Mouse (Mus musculus): ENCODE measurements around the gene Tmem26. TPM values are rescaled to one million over a fixed set of nuclear protein-coding genes. Genes with fewer than 3 reads are reported as not detected.
A peak's percentile ranks its signal among the peaks of the same experiment; 100 is the strongest.

Gene Tmem26
- 2.7 and 3.0 TPM in 2 replicates for polyA plus RNA-seq (2015; fragmentation: Nextera tagmentation; extraction: Ambion mirVana)

GRCm38 (mm10) chr10:68723568-68724360 lies at the start of gene Tmem26:
Tmem26 (plus strand) TSS chr10:68723646.
- Histone ChIP-seq H3K4me3 (replicated peaks) (peak within 1 kb of the TSS; percentile 49), H3K9me3 (no peaks in the 10 kb centered on the region), H3K36me3 (no peaks in the 10 kb centered on the region), H3K9ac (replicated peaks) (peak within 1 kb of the TSS; percentile 57), H3K27ac (no peak within 1 kb of the TSS), H3K4me1 (replicated peaks) (peaks cover 16% of the 10 kb centered on the region), H3K4me2 (replicated peaks) (peak within 1 kb of the TSS; percentile 78), H3K27me3 (peaks cover 28% of the 10 kb centered on the region)
- WGBS: 1% methylated on average over 32 of the region's 32 CpGs
- peak; percentile 87 for ATAC-seq

GRCm38 (mm10) chr10:68678678-68679077 lies 44.8 kb upstream of the Tmem26 start:
- 0 out of 2 replicates have a peak, but pooled peaks cover under 1% of the 10 kb centered on the region for H3K4me1 ChIP-seq (replicated peaks)
- H3K9ac ChIP-seq (replicated peaks): no peak overlapping the region
- H3K4me2 ChIP-seq (replicated peaks): no peak overlapping the region
- no peaks in the 10 kb centered on the region for H3K27me3 ChIP-seq
- no peaks in the 10 kb centered on the region for H3K9me3 ChIP-seq
- H3K4me3 ChIP-seq (replicated peaks): no peak overlapping the region
- ATAC-seq: no peak
- no peaks in the 10 kb centered on the region for H3K36me3 ChIP-seq
- no peak overlapping the region for H3K27ac ChIP-seq
- 77% methylated on average over 4 of the region's 4 CpGs for WGBS

- Histone ChIP-seq H3K27ac (no peak overlapping the region), H3K4me2 (replicated peaks) (no peak overlapping the region), H3K36me3 (no peaks in the 10 kb centered on the region), H3K9me3 (no peaks in the 10 kb centered on the region), H3K9ac (replicated peaks) (no peak overlapping the region), H3K4me1 (replicated peaks) (no peaks in the 10 kb centered on the region), H3K4me3 (replicated peaks) (no peak overlapping the region), H3K27me3 (no peaks in the 10 kb centered on the region)
- 88% methylated on average over 4 of the region's 4 CpGs for WGBS
- no peak for ATAC-seq
Measured at GRCm38 (mm10) chr10:68681233-68681632, 42.2 kb upstream of the Tmem26 start.

- no peaks in the 10 kb centered on the region for H3K27me3 ChIP-seq
Measured at GRCm38 (mm10) chr10:68685510-68685909, 37.9 kb upstream of the Tmem26 start.

GRCm38 (mm10) chr10:68691116-68691515 lies 32.3 kb upstream of the Tmem26 start:
- Histone ChIP-seq H3K4me1 (replicated peaks) (no peaks in the 10 kb centered on the region), H3K4me3 (replicated peaks) (no peak overlapping the region), H3K4me2 (replicated peaks) (no peak overlapping the region), H3K9me3 (no peaks in the 10 kb centered on the region), H3K27ac (no peak overlapping the region), H3K36me3 (no peaks in the 10 kb centered on the region), H3K9ac (replicated peaks) (no peak overlapping the region), H3K27me3 (no peaks in the 10 kb centered on the region)
- WGBS: 83% methylated on average over 7 of the region's 7 CpGs
- no peak for ATAC-seq

More at GRCm38 (mm10) chr10:68685510-68685909, 37.9 kb upstream of the Tmem26 start:
- Histone ChIP-seq H3K36me3 (no peaks in the 10 kb centered on the region), H3K9ac (replicated peaks) (no peak overlapping the region), H3K27ac (no peak overlapping the region), H3K9me3 (no peaks in the 10 kb centered on the region), H3K4me3 (replicated peaks) (no peak overlapping the region), H3K4me1 (replicated peaks) (no peaks in the 10 kb centered on the region), H3K4me2 (replicated peaks) (no peak overlapping the region)
- no peak for ATAC-seq

GRCm38 (mm10) chr10:68692401-68692800 lies 31.0 kb upstream of the Tmem26 start:
- Histone ChIP-seq H3K27ac (no peak overlapping the region), H3K4me3 (replicated peaks) (no peak overlapping the region), H3K4me2 (replicated peaks) (no peak overlapping the region), H3K9ac (replicated peaks) (no peak overlapping the region), H3K4me1 (replicated peaks) (no peaks in the 10 kb centered on the region), H3K27me3 (no peaks in the 10 kb centered on the region), H3K9me3 (no peaks in the 10 kb centered on the region), H3K36me3 (no peaks in the 10 kb centered on the region)
- 98% methylated on average over 1 of the region's 1 CpGs for WGBS
- ATAC-seq: no peak

GRCm38 (mm10) chr10:68695760-68696336 lies 27.6 kb upstream of the Tmem26 start:
- no peaks in the 10 kb centered on the region for H3K4me1 ChIP-seq (replicated peaks)
- no peak overlapping the region for H3K27ac ChIP-seq
- no peaks in the 10 kb centered on the region for H3K27me3 ChIP-seq
- H3K9me3 ChIP-seq: no peaks in the 10 kb centered on the region
- H3K4me2 ChIP-seq (replicated peaks): no peak overlapping the region
- ATAC-seq: peak; percentile 40; the same call in 1 of the 2 replicates
- no peak overlapping the region for H3K9ac ChIP-seq (replicated peaks)
- no peaks in the 10 kb centered on the region for H3K36me3 ChIP-seq
- H3K4me3 ChIP-seq (replicated peaks): no peak overlapping the region

GRCm38 (mm10) chr10:68704268-68704667 lies 19.2 kb upstream of the Tmem26 start:
- H3K36me3 ChIP-seq: no peaks in the 10 kb centered on the region

GRCm38 (mm10) chr10:68705471-68706036 lies 17.9 kb upstream of the Tmem26 start:
- WGBS: 89% methylated on average over 4 of the region's 4 CpGs
- Histone ChIP-seq H3K27ac (no peak overlapping the region), H3K36me3 (no peaks in the 10 kb centered on the region), H3K4me1 (replicated peaks) (no peaks in the 10 kb centered on the region), H3K9me3 (no peaks in the 10 kb centered on the region), H3K27me3 (no peaks in the 10 kb centered on the region), H3K4me2 (replicated peaks) (no peak overlapping the region), H3K9ac (replicated peaks) (no peak overlapping the region), H3K4me3 (replicated peaks) (no peak overlapping the region)
- ATAC-seq: no peak

More at GRCm38 (mm10) chr10:68704268-68704667, 19.2 kb upstream of the Tmem26 start:
- Histone ChIP-seq H3K27ac (no peak overlapping the region), H3K4me2 (replicated peaks) (no peak overlapping the region), H3K9me3 (no peaks in the 10 kb centered on the region), H3K4me1 (replicated peaks) (no peaks in the 10 kb centered on the region), H3K4me3 (replicated peaks) (no peak overlapping the region), H3K27me3 (no peaks in the 10 kb centered on the region), H3K9ac (replicated peaks) (no peak overlapping the region)
- WGBS: 89% methylated on average over 2 of the region's 2 CpGs
- ATAC-seq: no peak

GRCm38 (mm10) chr10:68707014-68707852 lies 16.2 kb upstream of the Tmem26 start:
- no peaks in the 10 kb centered on the region for H3K4me1 ChIP-seq (replicated peaks)
- 86% methylated on average over 3 of the region's 3 CpGs for WGBS
- H3K9ac ChIP-seq (replicated peaks): no peak overlapping the region
- no peak overlapping the region for H3K4me3 ChIP-seq (replicated peaks)
- no peaks in the 10 kb centered on the region for H3K9me3 ChIP-seq
- no peaks in the 10 kb centered on the region for H3K36me3 ChIP-seq
- no peak overlapping the region for H3K4me2 ChIP-seq (replicated peaks)
- H3K27ac ChIP-seq: no peak overlapping the region
- ATAC-seq: no peak
- H3K27me3 ChIP-seq: no peaks in the 10 kb centered on the region

- Histone ChIP-seq H3K36me3 (no peaks in the 10 kb centered on the region), H3K9ac (replicated peaks) (no peak overlapping the region), H3K4me1 (replicated peaks) (no peaks in the 10 kb centered on the region), H3K4me2 (replicated peaks) (no peak overlapping the region), H3K9me3 (no peaks in the 10 kb centered on the region), H3K27me3 (no peaks in the 10 kb centered on the region), H3K27ac (no peak overlapping the region), H3K4me3 (replicated peaks) (no peak overlapping the region)
- no peak for ATAC-seq
- 74% methylated on average over 2 of the region's 2 CpGs for WGBS
Measured at GRCm38 (mm10) chr10:68712926-68713325, 10.5 kb upstream of the Tmem26 start.

- Histone ChIP-seq H3K4me3 (replicated peaks) (no peak overlapping the region), H3K27me3 (no peaks in the 10 kb centered on the region), H3K9ac (replicated peaks) (no peak overlapping the region), H3K4me2 (replicated peaks) (no peak overlapping the region), H3K36me3 (no peaks in the 10 kb centered on the region), H3K9me3 (no peaks in the 10 kb centered on the region), H3K4me1 (replicated peaks) (no peaks in the 10 kb centered on the region), H3K27ac (no peak overlapping the region)
- ATAC-seq: no peak
- WGBS: 83% methylated on average over 3 of the region's 3 CpGs
Measured at GRCm38 (mm10) chr10:68714302-68714701, 9.1 kb upstream of the Tmem26 start.
